ENCODE assay signal across 22 mouse cellular contexts in the genomic region with DNA sequence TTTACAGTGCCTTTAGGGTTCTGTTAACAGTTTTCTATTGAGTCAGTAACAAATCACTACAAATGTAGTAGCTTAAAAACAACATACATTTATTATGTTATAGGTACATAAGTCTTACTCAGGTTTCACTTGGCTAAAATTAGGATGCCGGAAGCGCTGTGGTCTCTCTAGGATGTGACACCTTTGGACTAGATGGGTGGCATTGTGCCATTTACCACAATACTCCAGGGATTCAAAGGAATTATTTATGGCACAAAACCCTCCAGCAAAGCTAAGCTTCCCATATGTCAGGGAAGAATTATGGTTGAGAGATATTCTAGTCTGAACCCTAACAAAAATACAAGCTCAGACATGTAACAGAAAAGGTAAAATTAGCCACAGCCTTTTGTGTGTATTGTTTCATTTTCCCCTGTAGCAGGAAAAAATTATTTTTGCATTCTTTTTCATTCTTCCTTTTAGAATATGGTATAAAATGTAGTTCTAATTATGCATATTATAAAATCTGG.
DNase-seq lines count a peak whose midpoint lies in the region; ATAC-seq lines count a peak whose summit lies in the region.
"Had no signal": no experiment of that assay in that cellular context is flagged by ENCODE, and none has a peak within 500 bp of the region (broad histone marks: within the 10 kb centered on the region; RNA-seq: fewer than 3 reads in every experiment).

No protein-coding gene starts in this region.

- no peaks in the 10 kb centered on the region for H3K9me3 ChIP-seq in midbrain, embryonic 14.5 days (ENCODE audit: control insufficient read depth, low read length)
- H3K9me3 ChIP-seq in midbrain, embryonic 11.5 days (ENCODE audit: control insufficient read depth, low read length): no peaks in the 10 kb centered on the region
- H3K9me3 ChIP-seq: forebrain, embryonic 15.5 days; heart, embryonic 10.5 days; hindbrain, embryonic 13.5 days; intestine, embryonic 15.5 days; limb, embryonic 15.5 days; midbrain, embryonic 10.5 days; neural tube, embryonic 15.5 days had no signal

- H3K36me3 ChIP-seq in midbrain, embryonic 14.5 days (ENCODE audit: control insufficient read depth, insufficient read depth, low read length): no peaks in the 10 kb centered on the region
- no peaks in the 10 kb centered on the region for H3K36me3 ChIP-seq in midbrain, embryonic 11.5 days (ENCODE audit: control insufficient read depth, insufficient read depth, low read length)
- H3K36me3 ChIP-seq: forebrain, embryonic 15.5 days; heart, embryonic 10.5 days; hindbrain, embryonic 13.5 days; intestine, embryonic 15.5 days; limb, embryonic 15.5 days; midbrain, embryonic 10.5 days; neural tube, embryonic 15.5 days had no signal

- peak; percentile 2 for DNase-seq in midbrain, embryonic 14.5 days
- DNase-seq in midbrain, embryonic 11.5 days (ENCODE audit: low spot score, missing footprints): no peak
- peak; percentile 48 to 54 for DNase-seq in cerebellum, adult 18-20 months
- DNase-seq in cerebellum, postnatal 14 days: peak; percentile 77 to 83
- peak; percentile 38 for DNase-seq in telencephalon, adult 2 months (ENCODE audit: low read depth, low spot score)
- no peak for DNase-seq in heart, adult 11 months
- no peak for DNase-seq in lung, postnatal 36 days
- DNase-seq: adrenal gland, postnatal 36 days; gastrocnemius, postnatal 25 days; heart, postnatal 10 days; lung, postnatal 14 days; thymus, adult 2 months had no signal

- WGBS in midbrain, embryonic 14.5 days: 89% methylated on average over 2 of the region's 2 CpGs
- WGBS in midbrain, embryonic 11.5 days: 91% methylated on average over 2 of the region's 2 CpGs

- no peak overlapping the region for H3K9ac ChIP-seq in midbrain, embryonic 14.5 days (replicated peaks; ENCODE audit: low read length)
- H3K9ac ChIP-seq in midbrain, embryonic 11.5 days (ENCODE audit: low read length): no peak overlapping the region
- H3K9ac ChIP-seq: forebrain, embryonic 15.5 days; hindbrain, embryonic 13.5 days; intestine, embryonic 15.5 days; limb, embryonic 15.5 days; neural tube, embryonic 15.5 days had no signal

- no peak overlapping the region for H3K4me2 ChIP-seq in midbrain, embryonic 14.5 days (ENCODE audit: low read length)
- no peak overlapping the region for H3K4me2 ChIP-seq in midbrain, embryonic 11.5 days
- H3K4me2 ChIP-seq: forebrain, embryonic 15.5 days; hindbrain, embryonic 13.5 days; intestine, embryonic 15.5 days; limb, embryonic 15.5 days; neural tube, embryonic 15.5 days had no signal

- no peak overlapping the region for H3K4me3 ChIP-seq in midbrain, embryonic 14.5 days (replicated peaks; ENCODE audit: low read depth, low read length)
- no peak overlapping the region for H3K4me3 ChIP-seq in midbrain, embryonic 11.5 days (ENCODE audit: low read depth, low read length)
- H3K4me3 ChIP-seq: erythroblast, embryonic 14.5 days; forebrain, embryonic 15.5 days; heart, embryonic 10.5 days; hindbrain, embryonic 13.5 days; intestine, embryonic 15.5 days; limb, embryonic 15.5 days; midbrain, embryonic 10.5 days; myocyte; neural tube, embryonic 15.5 days had no signal

- H3K27me3 ChIP-seq in midbrain, embryonic 14.5 days (ENCODE audit: control insufficient read depth, insufficient read depth, low read length): no peaks in the 10 kb centered on the region
- no peaks in the 10 kb centered on the region for H3K27me3 ChIP-seq in midbrain, embryonic 11.5 days (ENCODE audit: control insufficient read depth, insufficient read depth, low read length)
- H3K27me3 ChIP-seq: forebrain, embryonic 15.5 days; hindbrain, embryonic 13.5 days; intestine, embryonic 15.5 days; limb, embryonic 15.5 days; neural tube, embryonic 15.5 days; Patski had no signal

- H3K4me1 ChIP-seq in midbrain, embryonic 14.5 days (ENCODE audit: control insufficient read depth, insufficient read depth, low read length): no peaks in the 10 kb centered on the region
- H3K4me1 ChIP-seq in midbrain, embryonic 11.5 days (ENCODE audit: control insufficient read depth, insufficient read depth, low read length): no peaks in the 10 kb centered on the region
- H3K4me1 ChIP-seq: forebrain, embryonic 15.5 days; heart, embryonic 10.5 days; hindbrain, embryonic 13.5 days; intestine, embryonic 15.5 days; limb, embryonic 15.5 days; midbrain, embryonic 10.5 days; neural tube, embryonic 15.5 days had no signal

- no peak for ATAC-seq in midbrain, embryonic 14.5 days (ENCODE audit: low FRiP score, low TSS enrichment)
- no peak for ATAC-seq in midbrain, embryonic 11.5 days (ENCODE audit: low FRiP score)
- ATAC-seq: forebrain, embryonic 15.5 days; intestine, embryonic 15.5 days; Patski had no signal

- H3K27ac ChIP-seq in midbrain, embryonic 14.5 days (replicated peaks; ENCODE audit: low read depth, low read length): no peak overlapping the region
- no peak overlapping the region for H3K27ac ChIP-seq in midbrain, embryonic 11.5 days (ENCODE audit: low read depth, low read length)
- H3K27ac ChIP-seq: forebrain, embryonic 15.5 days; heart, embryonic 10.5 days; hindbrain, embryonic 13.5 days; intestine, embryonic 15.5 days; limb, embryonic 15.5 days; midbrain, embryonic 10.5 days; neural tube, embryonic 15.5 days had no signal

Comparison
In these comparisons a context has a peak if more than half of its experiments do, and no peak if none do; other contexts are left out.
1. DNase-seq: peak in midbrain, embryonic 14.5 days (single experiment), cerebellum, adult 18-20 months (2 of 2), cerebellum, postnatal 14 days (2 of 2) and telencephalon, adult 2 months (single experiment); none in midbrain, embryonic 11.5 days (single experiment), heart, adult 11 months (single experiment) and lung, postnatal 36 days (single experiment).